Mouse (Mus musculus): ENCODE data around the gene Aurka.

The Aurka gene

DNA sequence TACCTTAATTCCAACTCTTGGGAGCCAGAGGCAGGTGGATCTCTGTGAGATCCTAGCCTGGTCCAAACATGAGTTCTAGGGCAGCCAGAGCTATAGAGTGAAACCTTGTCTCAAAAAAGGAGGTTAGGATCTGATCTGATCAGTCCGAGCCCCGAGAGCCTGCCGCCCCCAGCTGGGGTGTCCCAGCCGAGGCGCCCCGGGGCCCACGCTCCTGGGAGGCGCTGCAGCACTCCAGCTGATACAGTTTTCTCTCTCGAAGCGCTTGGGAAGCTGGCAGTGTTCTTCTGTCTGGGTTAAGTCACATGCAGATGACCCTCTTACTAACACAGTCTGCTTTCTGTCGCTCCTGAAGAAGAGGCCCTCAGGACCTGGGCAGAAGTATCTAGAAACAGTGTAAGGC, 11.0 kb upstream of the Aurka start:
- no peak for DNase-seq (ENCODE audit: low read depth, low spot score)

DNA sequence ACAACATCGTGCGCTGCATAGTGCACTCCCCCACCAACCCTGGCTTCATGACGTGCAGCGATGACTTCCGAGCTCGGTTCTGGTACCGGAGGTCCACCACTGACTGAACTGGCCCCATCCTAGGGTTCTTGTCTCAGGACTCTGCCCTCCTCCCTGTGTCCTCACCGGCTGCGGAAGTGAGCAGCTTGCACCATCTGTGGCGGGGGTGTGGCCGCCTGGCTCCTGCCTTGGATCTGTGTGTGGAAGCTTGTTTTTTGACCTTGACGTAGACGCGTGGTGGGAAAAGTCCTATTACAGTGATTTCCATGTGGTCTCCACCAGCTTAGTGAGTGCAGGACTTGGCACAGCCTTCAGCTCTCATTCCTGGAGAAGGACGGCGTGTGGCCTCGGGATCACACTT, 10.2 kb upstream of the Aurka start:
- DNase-seq (ENCODE audit: low read depth, low spot score): no peak

DNA sequence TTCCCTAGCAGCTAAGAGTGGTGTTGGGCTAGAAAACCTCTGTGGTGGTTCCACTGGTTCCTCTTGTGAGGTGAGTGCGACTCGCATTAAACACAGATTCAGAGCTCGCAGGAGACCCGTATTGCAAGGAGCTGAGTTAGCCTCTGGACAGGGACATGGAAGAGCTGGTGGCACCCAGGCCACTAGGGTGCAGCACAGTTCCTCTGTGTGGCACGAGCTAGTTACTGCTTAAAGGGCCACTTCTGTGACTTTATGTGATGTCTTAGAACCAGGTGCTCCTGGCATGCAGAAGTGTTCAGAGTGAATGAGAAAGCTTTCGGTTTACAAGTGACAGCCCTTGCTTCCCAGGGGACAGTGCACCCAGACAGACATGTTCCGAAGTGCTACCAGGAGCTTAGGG, 8.0 kb upstream of the Aurka start:
- peak; percentile 78 for DNase-seq (ENCODE audit: low read depth, low spot score)

DNA sequence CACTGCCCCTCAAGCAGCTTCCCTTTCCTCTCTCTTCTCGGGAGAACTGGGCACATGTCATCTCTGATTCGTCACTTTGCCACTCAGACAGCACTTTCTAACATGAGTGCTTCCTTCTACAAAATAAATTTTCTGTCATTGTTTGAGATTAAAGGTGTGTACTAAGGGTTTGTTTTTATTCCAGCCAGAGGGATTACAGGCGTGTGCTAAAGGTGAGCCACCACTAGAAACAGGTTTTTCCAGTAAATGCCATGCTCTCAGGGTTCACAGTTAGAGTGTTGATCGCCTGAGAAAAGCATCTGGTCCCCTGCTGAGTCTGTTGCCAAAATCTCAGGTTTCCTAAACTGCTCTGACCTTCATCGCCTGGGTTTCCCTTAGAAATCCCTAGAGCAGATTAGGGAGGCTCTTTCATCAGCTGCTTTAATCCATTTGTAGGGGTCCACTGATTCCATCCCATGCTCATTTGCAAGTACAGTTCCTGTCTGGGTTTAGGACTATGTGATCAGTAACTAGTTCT, 6.7 kb upstream of the Aurka start:
- DNase-seq (ENCODE audit: low read depth, low spot score): no peak

DNA sequence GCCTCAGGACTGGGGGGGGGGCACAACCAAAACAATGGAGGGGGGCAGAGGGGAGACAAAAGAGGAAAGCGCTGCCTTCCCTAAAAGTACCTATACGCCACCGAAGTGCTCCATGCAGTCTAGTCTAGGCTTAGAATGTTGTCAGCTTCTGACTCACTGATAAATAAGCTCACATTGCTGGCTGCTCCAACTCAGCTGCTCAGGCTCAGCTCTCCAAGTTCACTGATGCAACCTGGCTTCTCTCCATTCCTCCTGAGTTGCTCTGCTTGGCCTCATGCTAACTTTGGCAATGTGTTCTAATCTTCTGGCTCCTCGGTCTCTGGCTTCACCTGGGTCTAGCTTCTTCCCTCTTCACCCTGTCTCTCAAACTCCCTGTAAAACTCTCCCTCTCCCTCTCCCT, 6.2 kb upstream of the Aurka start:
- DNase-seq (ENCODE audit: low read depth, low spot score): no peak

DNA sequence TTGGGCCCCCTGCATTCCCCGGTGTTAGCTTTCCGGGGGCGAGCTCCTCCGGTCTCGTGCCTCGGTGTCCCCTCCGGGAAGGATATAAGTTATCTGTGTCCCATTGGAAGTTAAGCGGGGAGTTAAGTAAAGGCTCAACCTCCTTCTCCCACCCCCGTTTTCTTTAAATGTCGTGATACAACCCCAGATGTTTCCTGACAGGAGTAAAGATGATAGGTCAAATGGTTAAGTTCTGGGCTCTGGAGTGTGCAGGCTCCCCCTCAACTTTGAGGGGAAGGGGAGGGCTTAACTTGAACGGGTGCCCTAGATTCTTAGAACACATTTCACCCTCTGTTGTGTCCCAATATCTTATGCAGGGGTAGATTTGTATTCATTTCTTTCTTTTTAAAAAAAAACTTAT, 923 bp upstream of the Aurka start:
- DNase-seq (ENCODE audit: low read depth, low spot score): no peak

DNA sequence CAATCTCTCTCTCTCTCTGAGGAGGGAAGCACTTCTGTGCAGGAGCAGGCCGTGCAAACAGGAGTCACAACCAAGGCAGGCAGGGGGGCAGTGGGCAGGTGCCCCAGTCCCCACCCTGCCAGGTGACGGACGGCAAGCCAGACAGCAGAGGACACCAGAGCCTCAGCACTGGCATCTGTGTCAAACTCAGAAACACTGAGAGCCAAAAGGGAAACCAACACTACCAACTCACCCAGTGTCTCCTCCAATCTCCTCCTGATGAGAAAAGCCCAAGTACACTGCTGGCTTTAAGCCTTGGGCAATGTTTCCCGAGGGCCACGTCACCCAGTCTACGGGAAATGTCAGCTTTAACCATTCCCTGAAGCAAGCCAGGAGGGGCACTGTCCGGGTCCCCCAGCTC, 7.2 kb downstream of the Aurka start:
- no peak for DNase-seq (ENCODE audit: low read depth, low spot score)

DNA sequence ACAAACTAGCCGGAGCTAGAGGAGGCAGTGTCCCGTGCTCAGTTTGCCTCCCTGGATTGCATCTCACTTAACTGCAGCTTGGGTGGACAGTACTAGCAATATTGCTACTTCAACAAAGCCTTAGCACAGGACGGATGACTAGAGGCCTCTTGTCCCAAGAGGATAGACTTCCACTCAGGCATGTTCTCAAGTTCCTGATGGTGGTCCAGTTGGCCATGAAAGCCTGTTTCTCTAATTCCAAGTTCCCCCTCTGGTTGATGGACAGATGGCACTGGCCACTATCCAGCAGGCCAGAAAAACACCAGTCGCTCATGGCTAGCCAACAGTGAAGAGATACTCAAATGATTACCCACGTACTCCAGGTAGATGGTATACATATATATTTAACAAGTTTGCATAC, 14.5 kb downstream of the Aurka start:
- no peak for DNase-seq (ENCODE audit: low read depth, low spot score)

DNA sequence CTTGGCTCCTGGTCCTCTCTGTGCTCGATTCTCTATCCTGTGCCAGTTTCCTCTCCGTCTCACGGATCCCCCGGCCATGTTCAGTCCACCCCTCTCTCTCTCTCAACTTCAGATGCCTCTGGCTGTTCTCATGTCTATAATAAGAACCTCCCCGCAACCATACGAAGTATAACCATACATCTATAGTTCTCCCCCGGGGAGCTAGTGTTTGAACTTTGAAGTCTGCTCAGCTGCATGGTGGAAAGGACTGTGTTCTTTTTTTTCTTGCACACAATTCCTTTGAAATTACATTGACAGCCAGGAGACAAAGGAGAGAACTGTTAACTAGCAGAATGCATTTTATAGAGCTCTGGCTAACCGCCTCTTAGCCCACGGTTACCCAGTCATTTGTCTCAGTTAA, 15.6 kb downstream of the Aurka start:
- DNase-seq (ENCODE audit: low read depth, low spot score): no peak

DNA sequence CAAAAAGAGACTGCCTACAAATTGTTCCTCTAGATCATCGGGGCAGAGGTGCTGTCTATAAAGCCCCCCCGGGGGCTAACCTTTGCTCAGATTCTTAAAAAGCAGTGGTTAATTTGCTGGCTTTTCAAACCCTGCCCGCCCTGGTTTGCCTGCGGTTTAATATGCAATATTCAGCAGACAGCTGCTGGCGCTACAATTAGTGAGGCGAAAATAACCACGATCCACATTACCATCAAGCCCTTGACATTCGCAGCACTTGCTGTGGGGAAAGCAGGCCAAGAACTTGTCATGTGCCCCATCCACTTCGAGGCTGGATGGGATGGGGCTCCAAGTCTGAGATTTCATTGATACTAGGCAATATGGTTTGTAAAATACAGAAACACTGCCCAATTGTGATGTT, 17.1 kb downstream of the Aurka start:
- no peak for DNase-seq (ENCODE audit: low read depth, low spot score)

DNA sequence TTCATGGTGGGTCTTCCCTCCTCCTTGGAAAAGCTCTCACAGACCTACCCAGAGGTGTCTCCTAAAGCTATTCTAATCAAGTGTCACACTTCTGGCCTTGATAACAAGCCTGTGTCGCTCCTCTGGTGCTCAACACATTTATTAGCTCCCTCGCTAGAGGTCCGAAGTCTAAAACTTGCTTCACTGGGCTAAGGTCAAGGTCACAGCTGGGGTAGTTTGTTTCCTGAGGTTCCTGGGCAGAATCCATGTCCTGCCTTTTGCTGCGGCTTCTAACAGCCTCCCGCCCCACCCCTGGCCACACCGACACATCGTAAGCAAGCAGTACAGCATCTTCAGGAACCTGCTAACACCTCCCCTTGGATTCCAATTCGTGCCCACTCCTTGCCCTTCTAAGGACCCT, 19.6 kb downstream of the Aurka start:
- no peak for DNase-seq (ENCODE audit: low read depth, low spot score)

DNA sequence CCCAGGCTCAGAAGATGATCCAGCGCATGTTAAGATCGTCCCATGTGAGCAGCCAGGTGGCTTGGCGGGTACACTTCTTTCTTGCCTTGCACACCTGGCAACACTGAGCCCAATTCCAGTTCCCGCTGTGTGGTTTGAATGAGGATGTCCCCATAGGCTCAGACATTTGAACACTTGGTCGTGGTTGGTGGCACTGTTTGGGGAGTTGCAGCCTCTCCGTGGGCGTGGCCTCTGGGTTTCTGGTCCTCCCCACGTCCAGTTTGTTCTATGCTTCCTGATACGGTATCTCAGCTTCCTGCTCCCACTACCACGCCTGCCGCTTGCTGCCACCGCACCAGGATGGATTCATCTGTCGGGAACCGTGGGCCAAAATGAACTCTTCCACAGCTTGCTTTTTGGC, 20.6 kb downstream of the Aurka start:
- DNase-seq (ENCODE audit: low read depth, low spot score): no peak

DNA sequence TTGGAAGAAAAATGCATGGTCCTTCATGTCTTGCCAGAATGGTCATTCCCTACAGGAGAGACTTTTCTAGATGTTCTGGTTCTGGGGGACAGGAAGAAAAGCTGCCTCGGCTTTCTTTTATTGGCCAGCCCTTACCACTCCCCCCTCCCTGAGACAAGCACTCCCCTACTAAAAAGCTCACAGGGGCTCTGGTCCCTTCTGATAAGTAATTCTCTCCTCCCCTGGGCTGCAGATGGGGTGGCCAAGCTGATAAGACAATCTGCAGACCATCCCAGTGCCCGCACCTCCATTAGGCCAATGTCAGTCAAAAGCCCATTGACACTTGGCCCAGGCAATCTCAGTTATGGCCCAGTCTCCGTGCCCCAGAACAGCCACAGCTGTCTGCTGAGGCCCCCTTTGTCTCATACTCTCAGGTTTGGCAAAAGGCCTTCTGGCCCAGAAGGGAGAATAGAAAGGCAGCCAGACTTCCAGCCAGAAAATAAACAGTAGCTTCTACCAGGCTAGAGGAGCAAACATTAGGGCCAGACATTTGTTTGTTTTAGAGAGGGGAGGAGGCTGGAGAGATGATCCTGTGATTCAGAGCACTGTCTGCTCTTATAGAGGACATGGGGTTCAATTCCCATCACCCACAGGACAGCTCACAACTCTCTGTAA, 21.9 kb downstream of the Aurka start:
- no peak for DNase-seq (ENCODE audit: low read depth, low spot score)

DNA sequence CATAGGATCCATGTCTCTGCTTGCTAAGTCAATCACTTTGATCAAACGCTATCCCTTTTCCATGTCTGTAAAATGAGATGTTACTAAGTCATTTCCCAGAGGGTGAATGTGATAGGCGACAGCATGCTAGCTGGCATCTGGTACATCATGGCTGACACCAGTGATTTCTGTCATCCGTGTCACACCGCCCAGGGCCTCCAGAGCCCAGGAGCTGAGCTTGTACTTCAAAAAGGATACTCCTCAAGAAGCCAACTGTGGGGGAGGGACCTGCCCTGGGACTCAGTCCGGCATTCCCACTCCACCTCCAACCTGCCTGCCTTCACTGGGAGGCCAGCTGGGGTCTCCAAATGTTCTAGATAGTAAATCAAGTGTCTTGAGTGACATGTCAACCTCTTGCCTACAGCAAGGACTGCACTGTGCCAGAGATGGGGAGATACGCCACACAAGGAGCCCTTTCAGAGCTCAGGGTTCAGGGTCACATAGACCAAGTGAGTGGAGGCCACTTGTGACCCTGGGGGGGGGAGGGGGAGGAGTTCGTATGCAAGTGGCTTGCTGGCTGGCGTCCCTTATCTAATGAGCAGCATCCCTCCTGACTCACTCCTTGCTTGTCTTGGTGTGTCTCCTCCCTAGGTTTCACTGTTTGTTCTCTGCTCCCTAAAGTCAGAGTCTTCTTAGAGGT, 23.3 kb downstream of the Aurka start:
- no peak for DNase-seq (ENCODE audit: low read depth, low spot score)

DNA sequence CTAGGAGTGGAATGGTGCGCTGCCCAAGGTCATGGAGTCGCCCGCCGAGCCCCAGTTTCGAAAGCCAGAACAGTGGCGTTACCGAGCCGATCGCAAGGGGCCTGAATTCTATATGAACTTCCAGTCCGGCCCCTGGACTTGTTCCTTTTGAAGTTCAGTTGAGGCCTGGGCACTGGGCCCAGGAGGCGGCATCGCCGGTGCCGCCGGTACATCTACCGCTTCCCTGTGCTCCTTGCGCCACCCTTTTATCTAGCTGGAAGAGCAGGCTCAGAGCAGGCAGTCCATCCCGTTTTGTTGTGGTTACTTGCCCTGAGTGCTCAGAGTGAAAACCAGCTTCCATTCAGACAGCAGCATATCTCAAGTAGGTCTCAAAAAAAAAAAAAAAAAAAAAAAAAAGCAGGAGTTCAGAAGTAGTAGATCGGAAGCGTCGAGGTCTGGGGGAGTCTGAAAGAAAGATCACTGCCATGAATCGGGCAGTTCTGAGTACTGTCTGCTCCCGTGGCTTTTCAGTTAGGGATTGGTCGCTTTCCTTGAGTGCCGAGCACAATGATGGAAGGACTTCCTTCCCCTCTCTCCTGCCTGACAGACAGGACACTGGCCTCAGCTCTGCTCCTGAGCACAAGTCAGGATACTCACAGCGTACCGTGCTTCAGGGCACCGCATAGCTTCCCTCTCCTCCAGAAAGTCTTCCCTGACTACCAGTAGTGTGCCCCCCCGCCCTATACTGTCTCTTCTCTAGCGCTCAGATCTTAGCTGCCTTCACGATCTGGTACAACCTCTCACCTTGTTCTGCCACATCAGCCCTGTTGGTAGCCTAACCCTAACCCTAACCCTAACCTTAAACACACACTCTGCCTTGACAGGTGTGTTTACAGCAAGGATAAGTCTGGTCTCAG, 24.1 kb downstream of the Aurka start:
- peak; percentile 39 for DNase-seq (ENCODE audit: low read depth, low spot score)

DNA sequence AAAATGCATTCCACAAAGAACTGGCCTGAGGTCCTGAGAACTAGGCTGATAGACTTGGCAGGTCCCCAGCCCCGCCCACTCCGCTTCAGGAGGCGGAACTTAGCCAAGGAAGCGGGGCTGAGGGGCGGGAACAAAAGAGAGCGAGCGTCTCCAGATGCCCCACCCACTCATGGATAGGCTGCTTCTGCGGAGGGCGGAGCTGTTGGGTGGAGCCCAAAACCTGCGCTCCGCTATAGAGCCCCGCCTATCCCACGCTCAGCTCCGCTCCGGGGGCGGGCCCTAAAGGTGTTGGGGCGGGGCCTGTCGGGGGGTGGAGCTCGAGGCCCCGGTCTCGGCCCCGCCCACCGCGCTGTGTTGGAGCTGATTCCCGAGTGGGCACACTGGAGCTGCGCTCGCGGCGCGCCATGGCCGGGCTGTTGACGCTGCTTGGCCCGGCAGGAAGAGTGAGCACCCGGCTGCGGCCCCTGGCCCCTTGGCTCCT, 25.0 kb downstream of the Aurka start, which contains the start of gene Fam210b:
Gene Fam210b, plus strand, starts transcription at position 308 of the 481 bp plus-strand sequence.
- peak; percentile 98 for DNase-seq (ENCODE audit: low read depth, low spot score)

DNA sequence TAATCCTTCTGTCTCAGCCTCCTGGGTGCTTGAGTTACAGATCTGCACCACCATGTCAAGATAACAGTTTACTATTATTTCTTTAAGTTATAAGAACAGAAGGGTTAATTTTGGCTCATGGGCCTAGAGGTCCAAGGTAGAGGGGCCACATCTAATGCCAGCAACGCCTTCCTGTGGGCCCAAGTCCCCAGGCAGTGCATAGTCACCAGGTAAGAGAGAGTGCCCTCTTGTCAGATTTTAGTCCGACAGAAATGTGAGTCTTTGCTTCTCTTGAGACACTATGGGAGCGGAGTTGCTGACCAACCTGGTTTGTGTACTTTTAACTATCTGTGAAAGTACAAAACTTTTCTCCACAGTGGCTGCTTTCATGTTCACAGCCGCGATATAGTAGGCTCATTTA, 25.7 kb downstream of the Aurka start:
- no peak for DNase-seq (ENCODE audit: low read depth, low spot score)

DNA sequence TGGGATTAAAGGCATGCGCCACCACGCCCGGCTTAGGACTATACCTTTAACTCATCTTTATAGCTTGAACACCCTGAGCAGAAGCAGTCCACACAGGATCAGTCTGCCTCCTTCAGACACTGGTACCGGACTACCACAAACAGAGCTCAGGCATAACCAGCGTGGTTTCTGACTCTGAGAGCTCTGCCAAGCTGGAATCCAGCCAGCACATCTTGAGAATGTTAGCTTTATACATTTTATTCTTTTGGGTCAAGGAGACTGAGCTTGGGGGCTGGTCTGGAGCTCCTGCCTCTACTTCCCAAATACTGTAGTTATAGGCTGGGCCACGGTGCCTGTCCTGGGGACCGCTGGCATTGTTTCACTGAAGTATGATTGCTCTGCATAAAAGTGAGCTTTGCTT, 26.6 kb downstream of the Aurka start:
- DNase-seq (ENCODE audit: low read depth, low spot score): no peak

DNA sequence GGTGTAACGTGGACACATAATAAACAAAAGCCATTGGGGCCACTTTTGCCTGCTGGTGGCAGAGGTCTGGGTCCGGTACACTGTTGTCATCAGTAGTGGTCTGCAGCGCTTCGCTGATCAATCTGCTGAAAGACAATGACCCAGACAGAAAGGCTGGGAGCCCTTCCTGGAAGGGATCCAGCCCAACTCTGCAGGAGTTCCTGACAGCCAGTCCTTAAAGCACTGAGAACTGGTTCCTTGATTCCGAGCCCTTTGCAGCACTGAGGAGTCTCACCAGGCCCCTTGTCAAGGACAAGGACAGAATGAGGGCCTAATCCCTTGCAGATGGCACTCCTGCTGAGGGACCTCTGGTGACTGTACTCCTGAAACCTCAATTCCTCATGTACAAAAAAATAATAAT, 28.7 kb downstream of the Aurka start:
- no peak for DNase-seq (ENCODE audit: low read depth, low spot score)

DNA sequence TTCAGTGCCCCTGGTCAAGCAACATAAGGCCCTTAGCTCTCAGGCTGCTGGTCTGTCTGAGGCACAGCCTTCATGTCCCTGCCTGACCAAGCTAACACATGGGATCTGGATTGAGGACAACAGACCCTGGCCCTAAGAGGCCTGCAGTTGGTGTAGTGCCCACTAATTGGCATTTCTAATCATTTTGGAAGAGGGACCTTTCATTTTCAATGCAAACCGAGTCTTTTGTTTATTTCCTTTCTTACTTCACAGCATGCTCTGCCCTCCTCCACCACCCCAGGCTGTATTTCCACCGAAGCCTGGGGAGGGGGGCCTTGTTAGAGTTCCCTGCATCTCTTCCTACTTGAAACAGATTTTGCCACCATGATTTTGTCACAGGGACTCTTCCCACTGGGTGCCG, 29.4 kb downstream of the Aurka start:
- DNase-seq (ENCODE audit: low read depth, low spot score): no peak

DNA sequence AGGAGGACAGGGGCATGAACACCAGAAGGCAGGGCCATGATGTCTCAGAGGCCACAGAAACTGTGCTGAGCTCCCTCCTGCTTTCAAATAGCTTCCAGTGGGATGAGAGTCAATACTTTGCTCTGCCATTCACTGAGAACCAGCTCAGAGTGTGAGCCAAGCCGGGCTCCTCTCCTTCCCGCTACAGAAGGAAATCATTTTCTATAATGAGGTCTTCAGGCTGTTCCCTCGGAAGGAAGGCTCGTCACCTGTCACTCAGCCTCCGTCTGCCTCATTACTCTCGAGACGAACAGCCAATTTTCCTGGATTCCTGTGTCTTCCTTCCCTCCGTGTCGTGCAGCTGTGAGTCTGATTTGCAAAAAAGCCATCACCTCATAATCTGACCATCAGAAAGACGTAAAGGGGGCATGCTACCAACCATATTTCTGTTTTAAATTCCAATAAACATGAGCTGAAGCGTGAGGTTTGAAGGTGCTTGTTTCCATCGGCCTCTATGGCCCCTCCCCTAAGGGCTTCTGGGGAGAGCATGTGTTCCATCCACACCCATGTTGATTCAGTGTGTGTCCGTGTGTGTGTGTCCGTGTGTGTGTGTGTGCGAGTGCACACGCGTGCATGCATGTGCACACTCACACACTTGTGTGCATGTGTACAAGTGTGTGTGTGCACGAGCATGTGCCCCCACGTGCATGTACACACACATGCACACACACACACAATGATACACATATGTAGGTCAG, 32.0 kb downstream of the Aurka start:
- DNase-seq (ENCODE audit: low read depth, low spot score): no peak

DNA sequence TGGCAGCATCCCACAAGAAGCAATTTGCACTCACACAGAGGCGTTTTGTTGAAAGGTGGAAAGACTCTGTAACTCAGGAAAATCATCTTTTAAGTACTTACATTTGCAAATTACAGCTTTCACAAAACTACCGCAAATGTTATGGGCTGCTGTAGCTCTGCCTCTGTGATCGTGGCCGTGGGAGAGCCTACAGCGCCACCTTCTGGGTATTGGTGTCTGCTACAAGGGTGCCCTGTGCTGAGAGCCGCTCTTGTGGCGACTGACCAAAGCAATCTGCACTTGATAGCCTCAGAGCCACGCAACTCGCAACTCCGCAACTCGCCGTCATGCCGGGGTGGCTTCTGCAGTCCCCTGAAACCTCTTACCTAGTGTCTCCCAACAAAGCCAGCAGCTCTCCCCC, 41.2 kb downstream of the Aurka start:
- DNase-seq (ENCODE audit: low read depth, low spot score): no peak

All from CD4-positive helper T cell, adult 2 months (primary cell).